Mouse (Mus musculus): ENCODE measurements at regions not wholly inside any gene's neighbourhood (a gene's known extent, or its start where the extent isn't known, plus 50 kb on each side); places are given as distances from the start of the nearest gene placed in this dataset.

GRCm38 (mm10) chr8:35939199-35939598 is 173.6 kb downstream of the Gm19410 start:
- Histone ChIP-seq H3K4me3 (replicated peaks; ENCODE audit: insufficient read depth, low read depth, low read length) (no peak overlapping the region), H3K27me3 (ENCODE audit: control insufficient read depth, insufficient read depth, low read length) (no peaks in the 10 kb centered on the region), H3K4me1 (ENCODE audit: control insufficient read depth, insufficient read depth, low read length) (peaks cover 5% of the 10 kb centered on the region; the same call in 1 of the 2 replicates), H3K27ac (ENCODE audit: insufficient read depth, low read length) (no peak overlapping the region)
- DNase-seq: no peak
- WGBS: 89% methylated on average over 9 of the region's 9 CpGs
- TF ChIP-seq CTCF (IDR thresholded peaks at IDR 0.05; ENCODE audit: borderline replicate concordance, insufficient read depth, low read depth, low read length) (no peak), POLR2A (IDR thresholded peaks at IDR 0.05; ENCODE audit: borderline replicate concordance, insufficient read depth, low read length) (no peak)

DNA sequence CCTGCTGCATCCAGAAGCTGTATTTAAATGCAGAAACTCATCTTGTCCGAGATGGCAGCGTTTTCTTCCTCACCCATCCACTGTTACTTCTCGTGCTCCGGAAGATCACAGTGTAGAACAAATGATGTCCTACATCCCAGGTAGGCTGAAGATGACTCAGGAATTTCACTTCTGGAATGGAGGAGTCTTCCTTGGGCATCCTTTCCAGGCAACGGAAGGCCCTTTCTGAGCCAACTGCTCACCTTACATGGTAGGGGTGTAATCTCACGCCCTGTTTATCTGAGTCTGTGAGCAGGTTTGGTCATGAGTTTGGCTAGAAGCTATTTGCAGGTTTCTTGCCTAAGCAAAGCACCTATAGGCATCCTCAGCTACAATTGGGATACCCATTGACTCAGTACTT is 176.9 kb downstream of the Gm19410 start:
- no peak for TF ChIP-seq POLR2A (IDR thresholded peaks at IDR 0.05; ENCODE audit: borderline replicate concordance, insufficient read depth, low read length)
- no peak for TF ChIP-seq CTCF (IDR thresholded peaks at IDR 0.05; ENCODE audit: borderline replicate concordance, insufficient read depth, low read depth, low read length)
- Histone ChIP-seq H3K4me3 (replicated peaks; ENCODE audit: insufficient read depth, low read depth, low read length) (no peak overlapping the region), H3K27me3 (ENCODE audit: control insufficient read depth, insufficient read depth, low read length) (no peaks in the 10 kb centered on the region), H3K27ac (ENCODE audit: insufficient read depth, low read length) (no peak overlapping the region), H3K4me1 (ENCODE audit: control insufficient read depth, insufficient read depth, low read length) (0 out of 2 replicates have a peak, but pooled peaks cover 2% of the 10 kb centered on the region)
- 87% methylated on average over 6 of the region's 6 CpGs for whole genome bisulfite sequencing
- no peak for DNase-seq

DNA sequence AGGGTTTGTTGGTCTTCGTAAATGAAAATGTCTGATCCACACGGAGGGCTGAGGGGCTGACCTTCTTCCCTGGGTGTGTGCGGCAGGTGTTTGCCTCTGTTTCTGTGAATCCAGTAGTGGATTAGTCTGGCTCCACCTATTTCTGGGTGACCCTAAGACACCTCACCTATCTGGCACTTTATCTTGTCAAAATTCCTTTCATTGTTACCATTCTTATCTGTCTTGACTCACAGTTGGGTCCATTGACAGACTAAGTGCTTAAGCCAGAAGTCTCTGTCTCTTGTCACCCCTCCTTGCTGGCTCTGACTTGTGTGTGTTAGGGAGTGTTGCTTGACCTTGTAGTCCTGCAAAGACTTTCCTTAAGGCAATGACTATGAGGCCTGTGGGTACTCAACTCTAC is 178.1 kb downstream of the Gm19410 start:
- 97% methylated on average over 3 of the region's 3 CpGs for WGBS
- Histone ChIP-seq H3K27ac (ENCODE audit: insufficient read depth, low read length) (no peak overlapping the region), H3K27me3 (ENCODE audit: control insufficient read depth, insufficient read depth, low read length) (no peaks in the 10 kb centered on the region), H3K4me3 (replicated peaks; ENCODE audit: insufficient read depth, low read depth, low read length) (no peak overlapping the region), H3K4me1 (ENCODE audit: control insufficient read depth, insufficient read depth, low read length) (peaks cover 7% of the 10 kb centered on the region; the same call in 1 of the 2 replicates)
- no peak for DNase-seq
- no peak for TF ChIP-seq CTCF (IDR thresholded peaks at IDR 0.05; ENCODE audit: borderline replicate concordance, insufficient read depth, low read depth, low read length)
- no peak for TF ChIP-seq POLR2A (IDR thresholded peaks at IDR 0.05; ENCODE audit: borderline replicate concordance, insufficient read depth, low read length)

DNA sequence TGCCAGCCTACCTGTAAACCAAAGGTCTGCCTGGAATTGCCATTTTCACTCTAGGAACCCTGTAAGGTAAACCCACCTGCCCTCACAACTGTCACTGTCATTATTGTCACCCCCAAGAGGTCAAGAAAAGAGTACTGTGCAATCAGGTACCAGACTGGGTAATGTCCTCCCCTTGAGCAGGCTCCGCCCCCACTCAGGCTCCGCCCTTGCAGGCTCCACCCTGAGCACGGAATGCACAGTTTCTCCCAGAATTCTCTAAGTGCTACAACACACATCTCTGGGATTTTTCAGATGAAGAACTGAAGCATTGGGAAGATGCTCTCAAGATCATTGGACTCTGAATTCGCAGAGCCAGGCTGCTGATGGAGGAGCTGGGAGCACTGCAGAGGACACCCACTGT is 178.9 kb downstream of the Gm19410 start:
- H3K27me3 ChIP-seq (ENCODE audit: control insufficient read depth, insufficient read depth, low read length): no peaks in the 10 kb centered on the region
- H3K4me1 ChIP-seq (ENCODE audit: control insufficient read depth, insufficient read depth, low read length): peaks cover 11% of the 10 kb centered on the region
- DNase-seq: no peak
- H3K4me3 ChIP-seq (replicated peaks; ENCODE audit: insufficient read depth, low read depth, low read length): no peak overlapping the region
- no peak for TF ChIP-seq CTCF (IDR thresholded peaks at IDR 0.05; ENCODE audit: borderline replicate concordance, insufficient read depth, low read depth, low read length)
- WGBS: 91% methylated on average over 4 of the region's 4 CpGs
- H3K27ac ChIP-seq (ENCODE audit: insufficient read depth, low read length): no peak overlapping the region

DNA sequence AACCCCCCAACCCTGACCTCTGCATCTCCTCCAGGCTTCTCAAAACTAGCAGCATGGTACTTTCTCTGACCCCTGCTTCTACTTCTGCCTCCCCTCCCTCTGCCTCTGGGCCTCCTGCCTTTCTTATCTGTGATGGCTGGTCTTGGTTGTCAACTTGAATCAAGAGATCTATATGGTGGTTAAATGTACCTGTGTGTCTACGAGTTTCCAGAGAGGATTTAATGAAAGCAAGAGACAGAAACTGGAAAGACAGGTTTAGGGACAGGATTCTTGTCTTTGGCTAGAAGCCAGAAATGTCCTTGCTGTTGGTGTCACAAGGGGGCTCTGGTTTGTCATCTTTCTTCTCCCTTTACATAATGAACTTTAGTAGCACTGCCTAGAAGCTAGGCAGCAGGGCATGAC is 180.9 kb downstream of the Gm19410 start:
- no peak for DNase-seq
- 87% methylated on average over 1 of the region's 1 CpGs for WGBS
- H3K4me3 ChIP-seq (replicated peaks; ENCODE audit: insufficient read depth, low read depth, low read length): no peak overlapping the region
- H3K4me1 ChIP-seq (ENCODE audit: control insufficient read depth, insufficient read depth, low read length): peaks cover 11% of the 10 kb centered on the region
- TF ChIP-seq POLR2A (IDR thresholded peaks at IDR 0.05; ENCODE audit: borderline replicate concordance, insufficient read depth, low read length): no peak
- TF ChIP-seq CTCF (IDR thresholded peaks at IDR 0.05; ENCODE audit: borderline replicate concordance, insufficient read depth, low read depth, low read length): no peak
- no peak overlapping the region for H3K27ac ChIP-seq (ENCODE audit: insufficient read depth, low read length)
- no peaks in the 10 kb centered on the region for H3K27me3 ChIP-seq (ENCODE audit: control insufficient read depth, insufficient read depth, low read length)

DNA sequence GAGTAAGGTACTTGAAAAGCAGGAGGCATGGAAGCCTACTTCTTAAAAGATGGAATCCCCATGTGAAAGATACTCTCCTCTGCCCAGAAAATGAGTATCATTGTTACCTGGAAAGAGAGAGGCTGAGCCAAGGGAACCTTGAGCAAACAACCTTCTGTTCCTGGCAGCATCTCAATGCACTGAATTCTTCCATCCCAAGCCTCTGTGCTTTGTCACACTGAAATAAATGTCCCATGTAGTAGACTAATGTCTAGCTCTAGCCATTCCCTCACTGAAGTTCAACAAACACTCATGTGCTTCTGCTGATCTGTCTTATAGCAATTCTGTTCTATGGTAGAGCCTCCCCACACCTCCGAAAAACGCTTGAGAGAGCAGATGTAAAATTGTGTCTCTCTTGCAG is 182.6 kb downstream of the Gm19410 start:
- DNase-seq: peak in 1 of 2 experiments; percentile 76
- peaks cover 11% of the 10 kb centered on the region for H3K4me1 ChIP-seq (ENCODE audit: control insufficient read depth, insufficient read depth, low read length)
- 59% methylated on average over 2 of the region's 2 CpGs for WGBS

DNA sequence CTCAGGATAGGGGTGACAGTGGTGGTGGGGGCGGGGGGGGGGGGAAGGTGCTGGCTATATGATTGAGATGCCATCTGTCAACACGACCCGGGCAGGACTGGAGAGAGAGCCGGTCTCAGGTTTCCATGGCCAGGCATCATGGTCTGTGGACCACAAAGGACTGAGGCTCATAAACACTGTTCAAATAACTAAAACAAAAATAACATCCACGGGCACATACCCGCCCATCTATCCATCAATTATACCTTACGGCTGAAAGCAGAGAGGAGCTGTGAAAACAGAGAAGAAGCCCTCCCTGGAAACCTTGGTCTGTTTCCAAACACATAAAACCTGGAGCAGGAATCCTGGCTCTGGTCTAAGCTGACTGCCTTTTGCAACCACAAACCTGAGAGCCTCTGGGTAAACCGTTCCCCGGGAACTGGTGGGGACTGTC is 183.2 kb downstream of the Gm19410 start:
- WGBS: 12% methylated on average over 9 of the region's 9 CpGs
- TF ChIP-seq CTCF (IDR thresholded peaks at IDR 0.05; ENCODE audit: borderline replicate concordance, insufficient read depth, low read depth, low read length) (no peak), POLR2A (IDR thresholded peaks at IDR 0.05; ENCODE audit: borderline replicate concordance, insufficient read depth, low read length) (no peak)
- peak; percentile 49 to 76 for DNase-seq
- Histone ChIP-seq H3K4me3 (replicated peaks; ENCODE audit: insufficient read depth, low read depth, low read length) (no peak overlapping the region), H3K27me3 (ENCODE audit: control insufficient read depth, insufficient read depth, low read length) (no peaks in the 10 kb centered on the region), H3K4me1 (ENCODE audit: control insufficient read depth, insufficient read depth, low read length) (peaks cover 11% of the 10 kb centered on the region), H3K27ac (ENCODE audit: insufficient read depth, low read length) (no peak overlapping the region)

More for the DNA sequence above, 182.6 kb downstream of the Gm19410 start:
- Histone ChIP-seq H3K27me3 (ENCODE audit: control insufficient read depth, insufficient read depth, low read length) (no peaks in the 10 kb centered on the region), H3K27ac (ENCODE audit: insufficient read depth, low read length) (no peak overlapping the region), H3K4me3 (replicated peaks; ENCODE audit: insufficient read depth, low read depth, low read length) (no peak overlapping the region)
- no peak for TF ChIP-seq POLR2A (IDR thresholded peaks at IDR 0.05; ENCODE audit: borderline replicate concordance, insufficient read depth, low read length)
- no peak for TF ChIP-seq CTCF (IDR thresholded peaks at IDR 0.05; ENCODE audit: borderline replicate concordance, insufficient read depth, low read depth, low read length)

DNA sequence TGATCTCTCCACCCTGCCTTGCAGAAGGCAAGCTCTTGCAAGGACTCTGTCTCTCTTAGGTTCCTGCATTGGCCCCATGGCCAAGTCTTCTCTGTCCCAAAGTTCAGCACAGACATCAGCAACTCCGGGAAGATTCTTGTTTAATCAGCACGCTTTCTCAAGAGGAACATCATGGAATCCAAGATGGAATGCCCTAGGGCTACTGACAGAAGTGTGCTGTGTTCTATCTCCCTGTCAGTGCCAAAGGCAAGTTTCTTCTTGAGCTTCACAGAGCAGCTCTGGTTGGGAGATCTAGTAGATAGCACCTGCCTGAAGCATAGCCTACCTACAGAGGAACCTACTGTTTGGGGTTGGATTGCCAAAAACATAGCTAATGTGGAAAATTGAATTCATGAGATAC is 189.9 kb downstream of the Gm19410 start:
- no peak for TF ChIP-seq CTCF (IDR thresholded peaks at IDR 0.05; ENCODE audit: borderline replicate concordance, insufficient read depth, low read depth, low read length)
- TF ChIP-seq POLR2A (IDR thresholded peaks at IDR 0.05; ENCODE audit: borderline replicate concordance, insufficient read depth, low read length): no peak
- WGBS: 96% methylated on average over 2 of the region's 2 CpGs
- Histone ChIP-seq H3K27me3 (ENCODE audit: control insufficient read depth, insufficient read depth, low read length) (no peaks in the 10 kb centered on the region), H3K4me1 (ENCODE audit: control insufficient read depth, insufficient read depth, low read length) (peaks cover 7% of the 10 kb centered on the region), H3K4me3 (replicated peaks; ENCODE audit: insufficient read depth, low read depth, low read length) (no peak overlapping the region), H3K27ac (ENCODE audit: insufficient read depth, low read length) (no peak overlapping the region)
- DNase-seq: no peak
